Mouse (Mus musculus): ENCODE results near the gene Zranb1.
A peak's percentile ranks its signal among the peaks of the same experiment; 100 is the strongest.

Zranb1 gene

GRCm38 (mm10) chr7:133003421-133003820 lies 72.5 kb downstream of the Zranb1 start:
- peak; percentile 79 for DNase-seq

- no peak for DNase-seq
Observed at GRCm38 (mm10) chr7:133005772-133006171, 74.8 kb downstream of the Zranb1 start.

GRCm38 (mm10) chr7:133007343-133007742 lies 76.4 kb downstream of the Zranb1 start:
- DNase-seq, result no peak

GRCm38 (mm10) chr7:133008663-133009062 lies 77.7 kb downstream of the Zranb1 start:
- no peak for DNase-seq

- DNase-seq, result no peak
Observed at GRCm38 (mm10) chr7:133009676-133010075, 78.7 kb downstream of the Zranb1 start.

GRCm38 (mm10) chr7:133010477-133010876 lies 79.5 kb downstream of the Zranb1 start:
- no peak for DNase-seq

- DNase-seq, result no peak
Observed at GRCm38 (mm10) chr7:133011191-133011590, 80.2 kb downstream of the Zranb1 start.

- no peak for DNase-seq
Observed at GRCm38 (mm10) chr7:133011611-133012010, 80.7 kb downstream of the Zranb1 start.

- no peak for DNase-seq
Observed at GRCm38 (mm10) chr7:133012637-133013366, 81.9 kb downstream of the Zranb1 start.

- no peak for DNase-seq
Observed at GRCm38 (mm10) chr7:133013923-133014322, 83.0 kb downstream of the Zranb1 start.

- DNase-seq, result no peak
Observed at GRCm38 (mm10) chr7:133014631-133015030, 83.7 kb downstream of the Zranb1 start.

GRCm38 (mm10) chr7:133015416-133016070 lies 84.6 kb downstream of the Zranb1 start:
- DNase-seq, result peak; percentile 43

- DNase-seq, result no peak
Observed at GRCm38 (mm10) chr7:133018961-133019360, 88.0 kb downstream of the Zranb1 start.

GRCm38 (mm10) chr7:133019481-133020020 lies 88.6 kb downstream of the Zranb1 start:
- no peak for DNase-seq

- peak; percentile 34 for DNase-seq
Observed at GRCm38 (mm10) chr7:133024694-133025093, 93.8 kb downstream of the Zranb1 start.

GRCm38 (mm10) chr7:133027930-133028329 lies 97.0 kb downstream of the Zranb1 start:
- DNase-seq, result no peak

GRCm38 (mm10) chr7:133029004-133029403 lies 98.1 kb downstream of the Zranb1 start:
- DNase-seq, result no peak

GRCm38 (mm10) chr7:133029496-133030047 lies 98.6 kb downstream of the Zranb1 start:
- DNase-seq, result no peak

GRCm38 (mm10) chr7:133032589-133033203 lies 101.8 kb downstream of the Zranb1 start:
- DNase-seq, result peak; percentile 81

GRCm38 (mm10) chr7:133035901-133036300 lies 105.0 kb downstream of the Zranb1 start:
- DNase-seq, result no peak
